Mouse (Mus musculus) adrenal gland, postnatal 25 days (tissue): ENCODE results near the gene Tuba1b. TPM values are rescaled to one million over a fixed set of nuclear protein-coding genes. Genes with fewer than 3 reads are reported as not detected.

Experiments
- DNase-seq: peaks from one replicate; pipeline ENCODE4 v3.0.0; 2021; ENCODE audit warnings: mixed read lengths
- total RNA-seq: library from RNA; stranded (reverse); gene quantifications from 2 replicates; pipeline ENCODE4 v1.2.3, GENCODE M21; 2021

The Tuba1b gene
- total RNA-seq, 1 experiment from 2014 or later: 285 TPM

GRCm38 (mm10) chr15:98891198-98891742 is 43.1 kb downstream of the Tuba1b start:
- no peak for DNase-seq

- DNase-seq: no peak
These were observed 46.8 kb downstream of the Tuba1b start for GRCm38 (mm10) chr15:98887526-98887925.

GRCm38 (mm10) chr15:98886667-98887387 is 47.5 kb downstream of the Tuba1b start:
- DNase-seq: no peak

- DNase-seq: no peak
These were observed 50.3 kb downstream of the Tuba1b start for GRCm38 (mm10) chr15:98884106-98884505.

GRCm38 (mm10) chr15:98883661-98884060 is 50.7 kb downstream of the Tuba1b start:
- no peak for DNase-seq

GRCm38 (mm10) chr15:98881656-98882008 is 52.7 kb downstream of the Tuba1b start:
- no peak for DNase-seq

Other genes starting within 250 kb of the Tuba1b start
- gene Ccdc65, start 226.4 kb downstream of the Tuba1b start, total RNA-seq: 0.21 TPM in 1 of 2 replicates, not detected in the other
- gene Fkbp11, start 206.4 kb downstream of the Tuba1b start, total RNA-seq: 7.0 and 7.4 TPM in 2 replicates
- gene Arf3, start 171.4 kb downstream of the Tuba1b start, total RNA-seq: 118 and 138 TPM in 2 replicates
- 0.43 and 0.55 TPM in 2 replicates for gene Wnt10b, start 156.4 kb downstream of the Tuba1b start, total RNA-seq
- gene Wnt1, start 144.7 kb downstream of the Tuba1b start, total RNA-seq: not detected in 2 replicates
- 0.09 and 0.24 TPM in 2 replicates for gene Ddn, start 125.1 kb downstream of the Tuba1b start, total RNA-seq
- gene Prkag1, start 103.0 kb downstream of the Tuba1b start, total RNA-seq: 60.4 and 78.6 TPM in 2 replicates
- 63.0 and 83.0 TPM in 2 replicates for gene Kmt2d, start 63.4 kb downstream of the Tuba1b start, total RNA-seq
- gene Rhebl1, start 40.0 kb downstream of the Tuba1b start, total RNA-seq: 3.7 and 4.4 TPM in 2 replicates
- gene Dhh, start 36.0 kb downstream of the Tuba1b start, total RNA-seq: 1.1 and 2.4 TPM in 2 replicates
- gene Lmbr1l, start 16.3 kb downstream of the Tuba1b start, total RNA-seq: 25.2 and 30.5 TPM in 2 replicates
- not detected in 2 replicates for gene Gm49450, start 19.0 kb upstream of the Tuba1b start, total RNA-seq
- 81.5 and 90.9 TPM in 2 replicates for gene Tuba1a, start 19.1 kb upstream of the Tuba1b start, total RNA-seq
- 286 and 303 TPM in 2 replicates for gene Tuba1c, start 95.3 kb upstream of the Tuba1b start, total RNA-seq
- gene Prph, start 120.6 kb upstream of the Tuba1b start, total RNA-seq: 0.52 and 2.2 TPM in 2 replicates
- gene Troap, start 140.0 kb upstream of the Tuba1b start, total RNA-seq: 4.3 and 5.6 TPM in 2 replicates
- not detected in 2 replicates for gene C1ql4, start 153.3 kb upstream of the Tuba1b start, total RNA-seq
- 1.9 and 3.8 TPM in 2 replicates for gene Dnajc22, start 158.6 kb upstream of the Tuba1b start, total RNA-seq
- 18.7 and 19.6 TPM in 2 replicates for gene Spats2, start 191.4 kb upstream of the Tuba1b start, total RNA-seq